Mouse (Mus musculus): ENCODE measurements around the gene Styx. TPM values are rescaled to one million over a fixed set of nuclear protein-coding genes. Genes with fewer than 3 reads are reported as not detected.
A peak's percentile ranks its signal among the peaks of the same experiment; 100 is the strongest.
"Not testable (repeated sequence)": the region's sequence is repeated elsewhere in the genome, so short reads cannot be mapped to it uniquely, and the experiment has no call there.

The Styx gene
- total RNA-seq, 2 experiments from 2014 or later: 14.1 to 23.7 TPM

- no peak for ATAC-seq (ENCODE audit: poor library complexity, severe bottlenecking)
Measured at GRCm38 (mm10) chr14:45364211-45365195, 13.6 kb downstream of the Styx start.

- ATAC-seq (ENCODE audit: poor library complexity, severe bottlenecking): no peak
Measured at GRCm38 (mm10) chr14:45365196-45365587, 14.3 kb downstream of the Styx start.

- ATAC-seq (ENCODE audit: poor library complexity, severe bottlenecking): no peak
Measured at GRCm38 (mm10) chr14:45378771-45379170, 27.9 kb downstream of the Styx start.

GRCm38 (mm10) chr14:45380756-45381155 lies 29.9 kb downstream of the Styx start:
- no peak for ATAC-seq (ENCODE audit: poor library complexity, severe bottlenecking)

GRCm38 (mm10) chr14:45382912-45383311 lies 32.0 kb downstream of the Styx start:
- ATAC-seq (ENCODE audit: poor library complexity, severe bottlenecking): peak; percentile 51; the same call in 1 of the 2 replicates

GRCm38 (mm10) chr14:45385596-45385995 lies 34.7 kb downstream of the Styx start:
- no peak for ATAC-seq (ENCODE audit: poor library complexity, severe bottlenecking)

GRCm38 (mm10) chr14:45387480-45387879 lies 36.6 kb downstream of the Styx start:
- ATAC-seq (ENCODE audit: poor library complexity, severe bottlenecking): peak; percentile 20

GRCm38 (mm10) chr14:45388345-45389181 lies 37.7 kb downstream of the Styx start:
- ATAC-seq (ENCODE audit: poor library complexity, severe bottlenecking): peak; percentile 94

GRCm38 (mm10) chr14:45389194-45389593 lies 38.3 kb downstream of the Styx start:
- ATAC-seq (ENCODE audit: poor library complexity, severe bottlenecking): peak; percentile 4; the same call in 1 of the 2 replicates

- no peak for ATAC-seq (ENCODE audit: poor library complexity, severe bottlenecking)
Measured at GRCm38 (mm10) chr14:45399836-45400235, 48.9 kb downstream of the Styx start.

- no peak for ATAC-seq (ENCODE audit: poor library complexity, severe bottlenecking)
Measured at GRCm38 (mm10) chr14:45403651-45404050, 52.8 kb downstream of the Styx start.

- not testable (repeated sequence) for ATAC-seq (ENCODE audit: poor library complexity, severe bottlenecking)
Measured at GRCm38 (mm10) chr14:45404813-45405212, 53.9 kb downstream of the Styx start, which contains the start of gene Gnpnat1. Gnpnat1 (minus strand) TSS chr14:45404913.

GRCm38 (mm10) chr14:45416265-45416664 lies 65.4 kb downstream of the Styx start:
- ATAC-seq (ENCODE audit: poor library complexity, severe bottlenecking): no peak

- ATAC-seq (ENCODE audit: poor library complexity, severe bottlenecking): no peak
Measured at GRCm38 (mm10) chr14:45418553-45418952, 67.7 kb downstream of the Styx start.

- ATAC-seq (ENCODE audit: poor library complexity, severe bottlenecking): no peak
Measured at GRCm38 (mm10) chr14:45419323-45419722, 68.4 kb downstream of the Styx start.

GRCm38 (mm10) chr14:45422371-45422770 lies 71.5 kb downstream of the Styx start:
- ATAC-seq (ENCODE audit: poor library complexity, severe bottlenecking): no peak

- ATAC-seq (ENCODE audit: poor library complexity, severe bottlenecking): peak; percentile 33; the same call in 1 of the 2 replicates
Measured at GRCm38 (mm10) chr14:45423220-45423619, 72.3 kb downstream of the Styx start.

GRCm38 (mm10) chr14:45430066-45430842 lies 79.4 kb downstream of the Styx start:
- no peak for ATAC-seq (ENCODE audit: poor library complexity, severe bottlenecking)

GRCm38 (mm10) chr14:45432003-45432402 lies 81.1 kb downstream of the Styx start:
- ATAC-seq (ENCODE audit: poor library complexity, severe bottlenecking): no peak

GRCm38 (mm10) chr14:45434220-45434619 lies 83.3 kb downstream of the Styx start:
- ATAC-seq (ENCODE audit: poor library complexity, severe bottlenecking): no peak

Measured in megakaryocyte, adult 5-6 weeks (primary cell).